Mouse (Mus musculus) liver, embryonic 18 days (tissue): ENCODE results near the gene Vsig1. TPM values are rescaled to one million over a fixed set of nuclear protein-coding genes. Genes with fewer than 3 reads are reported as not detected.

ENCODE experiments used
- polyA plus RNA-seq: library from polyadenylated mRNA; depleted of rRNA; stranded (reverse); fragments of >200 nt; gene quantifications from 2 replicates; pipeline ENCODE4 v1.2.3, GENCODE M21; 2012; rRNA removed

Vsig1 gene
- polyA plus RNA-seq = not detected in 2 replicates

DNA sequence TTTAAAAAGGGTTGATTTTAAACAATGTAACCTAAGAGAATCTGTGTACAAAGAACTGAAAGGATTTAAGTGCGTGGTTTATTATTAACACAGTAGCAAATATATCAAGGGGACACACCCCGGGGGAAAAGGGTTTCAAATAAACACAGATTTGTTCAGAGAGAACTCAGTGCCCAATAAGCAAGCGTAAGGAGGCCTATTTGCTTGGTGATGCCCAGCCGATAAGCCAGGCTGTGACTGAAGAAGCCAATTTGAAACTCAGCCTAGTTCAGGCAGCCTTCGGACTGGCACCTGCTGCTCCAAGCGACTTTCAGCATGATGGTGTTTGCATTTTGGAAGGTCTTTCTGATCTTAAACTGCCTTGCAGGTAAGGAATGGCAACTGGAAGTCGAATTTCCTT is at the start of gene Vsig1:
TSS of gene Vsig1 (plus strand) at position 249 of the 400 bp plus-strand sequence.

DNA sequence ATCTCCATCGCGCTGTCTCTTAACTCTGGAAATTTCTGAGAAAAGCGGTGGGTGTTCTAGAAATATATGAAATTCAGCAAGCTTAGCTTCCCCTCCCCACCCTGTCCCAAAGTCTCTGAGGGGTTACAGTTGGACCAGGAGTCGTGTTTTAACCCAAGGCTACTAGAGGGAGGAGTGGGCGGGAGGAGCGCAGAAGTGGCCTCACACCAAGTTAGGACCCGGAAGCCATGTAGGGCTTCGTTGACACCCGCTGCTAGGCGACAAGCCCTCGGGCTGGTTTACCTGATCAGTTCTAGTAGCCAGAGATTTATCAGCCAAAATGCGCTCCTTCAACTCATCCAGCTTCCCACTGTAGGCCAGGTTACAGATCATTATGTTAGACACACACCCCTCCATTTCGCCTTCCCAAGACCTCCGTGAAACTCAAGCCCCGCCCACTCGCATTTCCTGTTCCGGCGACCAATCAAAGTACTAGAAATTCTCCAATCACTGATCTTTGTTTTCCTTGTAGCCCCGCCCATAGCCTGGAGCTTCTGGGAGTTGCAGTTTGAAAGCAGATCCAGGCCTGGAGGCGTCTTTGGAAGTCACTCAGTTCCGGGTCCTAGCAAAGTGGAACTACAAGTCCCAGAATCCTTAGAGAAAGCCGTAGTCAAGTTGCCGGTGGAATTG is 49.0 kb downstream of the Vsig1 start, which contains the start of the genes Psmd10 and Atg4a:
TSS of gene Psmd10 (minus strand) at position 457 of the 669 bp plus-strand sequence.
TSS of gene Atg4a (plus strand) at position 636 of the 669 bp plus-strand sequence.

Other genes starting within 250 kb of the Vsig1 start
- gene Mid2, start 243.0 kb upstream of the Vsig1 start, polyA plus RNA-seq = 0.99 and 1.0 TPM in 2 replicates
- gene Tex13b, start 94.2 kb upstream of the Vsig1 start, polyA plus RNA-seq = not detected in 2 replicates
- 12.0 and 13.2 TPM in 2 replicates for gene Psmd10, start 49.1 kb downstream of the Vsig1 start, polyA plus RNA-seq
- gene Atg4a, start 49.3 kb downstream of the Vsig1 start, polyA plus RNA-seq = 9.0 and 11.0 TPM in 2 replicates